Mouse (Mus musculus): ENCODE data around the gene Dtx2. TPM values are rescaled to one million over a fixed set of nuclear protein-coding genes. Genes with fewer than 3 reads are reported as not detected.
"Not testable (repeated sequence)": the region's sequence is repeated elsewhere in the genome, so short reads cannot be mapped to it uniquely, and the experiment has no call there.

Dtx2 gene
- polyA plus RNA-seq, 1 experiment from 2014 or later: 21.8 TPM

GRCm38 (mm10) chr5:136057085-136057484 lies 62.5 kb downstream of the Dtx2 start:
- Histone ChIP-seq H3K27ac (no peak overlapping the region), H3K4me2 (ENCODE audit: low read length) (no peak overlapping the region), H3K9me3 (replicated peaks; ENCODE audit: low read length) (no peaks in the 10 kb centered on the region), H3K36me3 (ENCODE audit: insufficient read depth, low read length) (no peaks in the 10 kb centered on the region), H3K4me1 (replicated peaks; ENCODE audit: insufficient read depth, low read length) (peaks cover 10% of the 10 kb centered on the region; the same call in 1 of the 2 replicates), H3K9ac (ENCODE audit: low read depth, low read length) (no peak overlapping the region), H3K27me3 (ENCODE audit: insufficient read depth, low read length) (no peaks in the 10 kb centered on the region), H3K4me3 (replicated peaks; ENCODE audit: low read depth, low read length) (no peak overlapping the region)
- no peak for ATAC-seq (replicated peaks; ENCODE audit: low FRiP score, low read depth)
- no peak for TF ChIP-seq CTCF (IDR thresholded peaks at IDR 0.05; ENCODE audit: low read depth)
- 11% methylated on average over 8 of the region's 8 CpGs for WGBS
- no peak for DNase-seq (ENCODE audit: low spot score)

- ATAC-seq (replicated peaks; ENCODE audit: low FRiP score, low read depth) (peak; percentile 41; the same call in 1 of the 2 replicates), DNase-seq (ENCODE audit: low spot score) (peak; percentile 90)
- WGBS: 13% methylated on average over 12 of the region's 12 CpGs
- Histone ChIP-seq H3K9ac (ENCODE audit: low read depth, low read length) (no peak overlapping the region), H3K4me1 (replicated peaks; ENCODE audit: insufficient read depth, low read length) (peaks cover 6% of the 10 kb centered on the region; the same call in 1 of the 2 replicates), H3K27ac (no peak overlapping the region), H3K4me3 (replicated peaks; ENCODE audit: low read depth, low read length) (no peak overlapping the region), H3K4me2 (ENCODE audit: low read length) (no peak overlapping the region), H3K27me3 (ENCODE audit: insufficient read depth, low read length) (no peaks in the 10 kb centered on the region), H3K9me3 (replicated peaks; ENCODE audit: low read length) (no peaks in the 10 kb centered on the region), H3K36me3 (ENCODE audit: insufficient read depth, low read length) (no peaks in the 10 kb centered on the region)
- peak; percentile 99 for TF ChIP-seq CTCF (IDR thresholded peaks at IDR 0.05; ENCODE audit: low read depth)
Measured at GRCm38 (mm10) chr5:136061567-136061966, 67.0 kb downstream of the Dtx2 start.

- no peak overlapping the region for H3K27ac ChIP-seq
- DNase-seq (ENCODE audit: low spot score) (no peak), ATAC-seq (replicated peaks; ENCODE audit: low FRiP score, low read depth) (no peak)
- H3K4me1 ChIP-seq (replicated peaks; ENCODE audit: insufficient read depth, low read length): no peaks in the 10 kb centered on the region
- H3K4me3 ChIP-seq (replicated peaks; ENCODE audit: low read depth, low read length): no peak overlapping the region
- H3K27me3 ChIP-seq (ENCODE audit: insufficient read depth, low read length): no peaks in the 10 kb centered on the region
- TF ChIP-seq CTCF (IDR thresholded peaks at IDR 0.05; ENCODE audit: low read depth): no peak
- H3K9ac ChIP-seq (ENCODE audit: low read depth, low read length): no peak overlapping the region
- no peaks in the 10 kb centered on the region for H3K36me3 ChIP-seq (ENCODE audit: insufficient read depth, low read length)
- no peak overlapping the region for H3K4me2 ChIP-seq (ENCODE audit: low read length)
- no peaks in the 10 kb centered on the region for H3K9me3 ChIP-seq (replicated peaks; ENCODE audit: low read length)
- 89% methylated on average over 10 of the region's 10 CpGs for WGBS
Measured at GRCm38 (mm10) chr5:136063920-136064319, 69.3 kb downstream of the Dtx2 start.

- not testable (repeated sequence) for H3K27me3 ChIP-seq (ENCODE audit: insufficient read depth, low read length); H3K36me3 ChIP-seq (ENCODE audit: insufficient read depth, low read length); H3K9ac ChIP-seq (ENCODE audit: low read depth, low read length); H3K4me1 ChIP-seq (replicated peaks; ENCODE audit: insufficient read depth, low read length); H3K4me2 ChIP-seq (ENCODE audit: low read length); H3K27ac ChIP-seq; H3K9me3 ChIP-seq (replicated peaks; ENCODE audit: low read length); H3K4me3 ChIP-seq (replicated peaks; ENCODE audit: low read depth, low read length); DNase-seq (ENCODE audit: low spot score)
- ATAC-seq (replicated peaks; ENCODE audit: low FRiP score, low read depth): peak; percentile 37; the same call in 1 of the 2 replicates
- 60% methylated on average over 11 of the region's 11 CpGs for WGBS
Measured at GRCm38 (mm10) chr5:136066404-136067148, 72.0 kb downstream of the Dtx2 start.

- no peak overlapping the region for H3K4me3 ChIP-seq (replicated peaks; ENCODE audit: low read depth, low read length)
- DNase-seq (ENCODE audit: low spot score): no peak
- WGBS: 71% methylated on average over 2 of the region's 2 CpGs
Measured at GRCm38 (mm10) chr5:136069411-136069810, 74.8 kb downstream of the Dtx2 start.

GRCm38 (mm10) chr5:136073051-136073450 lies 78.5 kb downstream of the Dtx2 start:
- Histone ChIP-seq H3K36me3 (ENCODE audit: insufficient read depth, low read length) (no peaks in the 10 kb centered on the region), H3K27ac (no peak overlapping the region), H3K9ac (ENCODE audit: low read depth, low read length) (no peak overlapping the region), H3K4me2 (ENCODE audit: low read length) (no peak overlapping the region), H3K4me3 (replicated peaks; ENCODE audit: low read depth, low read length) (no peak overlapping the region), H3K27me3 (ENCODE audit: insufficient read depth, low read length) (no peaks in the 10 kb centered on the region), H3K4me1 (replicated peaks; ENCODE audit: insufficient read depth, low read length) (no peaks in the 10 kb centered on the region; the same call in none of the 2 replicates), H3K9me3 (replicated peaks; ENCODE audit: low read length) (no peaks in the 10 kb centered on the region)
- 34% methylated on average over 6 of the region's 6 CpGs for WGBS
- no peak for DNase-seq (ENCODE audit: low spot score)
- no peak for TF ChIP-seq CTCF (IDR thresholded peaks at IDR 0.05; ENCODE audit: low read depth)
- no peak for ATAC-seq (replicated peaks; ENCODE audit: low FRiP score, low read depth)

More at GRCm38 (mm10) chr5:136069411-136069810, 74.8 kb downstream of the Dtx2 start:
- H3K9ac ChIP-seq (ENCODE audit: low read depth, low read length): no peak overlapping the region
- H3K27ac ChIP-seq: no peak overlapping the region
- H3K9me3 ChIP-seq (replicated peaks; ENCODE audit: low read length): no peaks in the 10 kb centered on the region
- H3K27me3 ChIP-seq (ENCODE audit: insufficient read depth, low read length): no peaks in the 10 kb centered on the region
- no peaks in the 10 kb centered on the region for H3K36me3 ChIP-seq (ENCODE audit: insufficient read depth, low read length)
- no peak for ATAC-seq (replicated peaks; ENCODE audit: low FRiP score, low read depth)
- no peak for TF ChIP-seq CTCF (IDR thresholded peaks at IDR 0.05; ENCODE audit: low read depth)
- no peaks in the 10 kb centered on the region for H3K4me1 ChIP-seq (replicated peaks; ENCODE audit: insufficient read depth, low read length)
- H3K4me2 ChIP-seq (ENCODE audit: low read length): no peak overlapping the region

All from kidney, postnatal 0 days (tissue).